15 mouse cellular contexts compared by ENCODE assay signal in the genomic region with DNA sequence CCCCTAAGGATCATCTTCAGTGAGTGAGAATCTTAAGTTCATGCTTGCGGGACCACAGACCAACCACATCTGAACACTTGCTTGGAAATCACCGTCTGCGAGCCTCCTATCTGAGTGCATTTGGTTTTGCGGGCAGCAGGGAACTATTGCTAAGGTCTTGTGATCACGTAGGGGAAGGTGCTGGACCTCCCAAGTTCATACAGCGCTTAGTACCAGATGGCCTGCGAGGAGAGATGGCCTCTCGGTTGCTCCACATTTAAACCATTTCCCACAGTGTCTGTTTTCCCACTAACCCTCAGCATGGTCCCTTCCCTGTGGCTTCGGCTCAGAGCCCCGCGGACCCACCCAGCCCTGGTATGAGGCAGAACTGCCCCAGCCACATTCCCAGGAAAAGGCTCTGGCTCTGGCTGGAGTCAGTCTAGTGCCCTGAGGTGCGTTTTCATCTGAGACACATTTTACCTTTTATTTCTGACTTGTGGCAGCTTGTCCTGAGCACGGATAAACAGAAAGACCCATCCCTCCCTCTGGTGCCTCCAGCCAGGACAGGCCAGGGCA. TPM values are rescaled to one million over a fixed set of nuclear protein-coding genes. Genes with fewer than 3 reads are reported as not detected.
DNase-seq lines count a peak whose midpoint lies in the region; ATAC-seq and TF ChIP-seq lines count a peak whose summit lies in the region.
"Had no signal": no experiment of that assay in that cellular context is flagged by ENCODE, and none has a peak within 500 bp of the region (broad histone marks: within the 10 kb centered on the region; RNA-seq: fewer than 3 reads in every experiment).

No protein-coding gene starts in this region.

- no peaks in the 10 kb centered on the region for H3K27me3 ChIP-seq in kidney, adult 2 months (replicated peaks; ENCODE audit: control insufficient read depth, insufficient read depth, low read length)
- H3K27me3 ChIP-seq in stomach, postnatal 0 days (ENCODE audit: control insufficient read depth, insufficient read depth, low read length): no peaks in the 10 kb centered on the region
- no peaks in the 10 kb centered on the region for H3K27me3 ChIP-seq in thymus, adult 2 months (ENCODE audit: control insufficient read depth, insufficient read depth, low read length)
- H3K27me3 ChIP-seq: heart, embryonic 15.5 days; Patski had no signal

- 69% methylated on average over 13 of the region's 13 CpGs for WGBS in kidney, adult 2 months
- 80% methylated on average over 13 of the region's 13 CpGs for WGBS in lung, adult 2 months
- 60% methylated on average over 13 of the region's 13 CpGs for WGBS in stomach, postnatal 0 days
- WGBS in thymus, adult 2 months: 71% methylated on average over 13 of the region's 13 CpGs

- H3K27ac ChIP-seq in kidney, adult 2 months (ENCODE audit: insufficient read depth, low read depth, low read length): peak overlapping the region; percentile 42; the same call in 1 of the 2 replicates
- peak overlapping the region; percentile 69 for H3K27ac ChIP-seq in stomach, postnatal 0 days (replicated peaks)
- H3K27ac ChIP-seq in thymus, adult 2 months (ENCODE audit: control insufficient read depth, insufficient read depth, low read length): no peak overlapping the region
- H3K27ac ChIP-seq in gastrocnemius, adult 2 months: no peak overlapping the region
- H3K27ac ChIP-seq: heart, embryonic 15.5 days had no signal

- H3K4me1 ChIP-seq in kidney, adult 2 months (ENCODE audit: control insufficient read depth, insufficient read depth, low read length): peaks cover 5% of the 10 kb centered on the region; the same call in 1 of the 2 replicates
- peaks cover 17% of the 10 kb centered on the region for H3K4me1 ChIP-seq in lung, adult 2 months (ENCODE audit: control insufficient read depth, insufficient read depth, low read length)
- H3K4me1 ChIP-seq in stomach, postnatal 0 days (replicated peaks; ENCODE audit: control insufficient read depth, insufficient read depth): no peaks in the 10 kb centered on the region
- H3K4me1 ChIP-seq in thymus, adult 2 months (replicated peaks; ENCODE audit: control insufficient read depth, insufficient read depth, low read length): no peaks in the 10 kb centered on the region

- H3K9ac ChIP-seq in stomach, postnatal 0 days (ENCODE audit: low read length): 0 out of 2 replicates have a peak overlapping the region, but pooled peaks have one; percentile 13
- H3K9ac ChIP-seq: heart, embryonic 15.5 days had no signal

- DNase-seq in kidney, adult 2 months: peak; percentile 52
- DNase-seq in kidney, postnatal 4 days: no peak
- DNase-seq in fibroblast of lung, adult 2 months (ENCODE audit: low read depth): peak; percentile 41
- peak; percentile 69 for DNase-seq in lung, adult 2 months
- peak; percentile 73 for DNase-seq in stomach, postnatal 0 days (ENCODE audit: low spot score)
- DNase-seq in neural tube, embryonic 10.5 days (ENCODE audit: extremely low spot score, low spot score): no peak
- no peak for DNase-seq in thymus, adult 2 months
- DNase-seq in gastrocnemius, adult 2 months: no peak
- DNase-seq: adrenal gland, postnatal 25 days; cerebellum, adult 2 months; retina, postnatal 1 day had no signal

- no peaks in the 10 kb centered on the region for H3K36me3 ChIP-seq in kidney, adult 2 months (ENCODE audit: control insufficient read depth, insufficient read depth, low read length)
- H3K36me3 ChIP-seq in stomach, postnatal 0 days (ENCODE audit: control insufficient read depth, insufficient read depth, low read length): peaks cover 5% of the 10 kb centered on the region; the same call in 1 of the 2 replicates
- no peaks in the 10 kb centered on the region for H3K36me3 ChIP-seq in thymus, adult 2 months (ENCODE audit: control insufficient read depth, insufficient read depth, low read length)

- TF ChIP-seq CTCF in kidney, adult 2 months (conservative IDR thresholded peaks at IDR 0.05; ENCODE audit: insufficient read depth, insufficient read length, low read depth, low read length): no peak
- no peak for TF ChIP-seq CTCF in lung, adult 2 months (IDR thresholded peaks at IDR 0.05; ENCODE audit: insufficient read depth, low read length)
- TF ChIP-seq CTCF in stomach, postnatal 0 days (IDR thresholded peaks at IDR 0.05; ENCODE audit: low read depth): peak; percentile 3; the same call in 1 of the 2 replicates
- no peak for TF ChIP-seq CTCF in thymus, adult 2 months (IDR thresholded peaks at IDR 0.05; ENCODE audit: borderline replicate concordance, control insufficient read depth, extremely low read depth, insufficient read depth, low read length, poor library complexity)
- no peak for TF ChIP-seq CTCF in gastrocnemius, adult 2 months (IDR thresholded peaks at IDR 0.05)

- no peak overlapping the region for H3K4me3 ChIP-seq in kidney, adult 2 months (ENCODE audit: insufficient read depth, low read depth, low read length)
- no peak overlapping the region for H3K4me3 ChIP-seq in lung, adult 2 months (replicated peaks; ENCODE audit: extremely low read depth, low read depth, low read length)
- H3K4me3 ChIP-seq in stomach, postnatal 0 days (ENCODE audit: low read depth, low read length): no peak overlapping the region
- no peak overlapping the region for H3K4me3 ChIP-seq in thymus, adult 2 months (ENCODE audit: control insufficient read depth, insufficient read depth, low read length)
- no peak overlapping the region for H3K4me3 ChIP-seq in gastrocnemius, adult 2 months
- H3K4me3 ChIP-seq: heart, embryonic 15.5 days had no signal

- ATAC-seq in stomach, postnatal 0 days (ENCODE audit: low FRiP score, low TSS enrichment): peak; percentile 73
- ATAC-seq: Patski had no signal

- intact Hi-C loops in gastrocnemius, adult 2 months (cut with DNase I): no loop called here

- H3K9me3 ChIP-seq in stomach, postnatal 0 days (ENCODE audit: control insufficient read depth, low read length): no peaks in the 10 kb centered on the region
- H3K9me3 ChIP-seq: heart, embryonic 15.5 days had no signal

- no peak overlapping the region for H3K4me2 ChIP-seq in stomach, postnatal 0 days (replicated peaks; ENCODE audit: low read depth)
- H3K4me2 ChIP-seq: heart, embryonic 15.5 days; liver, embryonic 11.5 days; midbrain, embryonic 11.5 days had no signal

- TF ChIP-seq POLR2A in kidney, adult 2 months (IDR thresholded peaks at IDR 0.05; ENCODE audit: low read depth, low read length): no peak
- TF ChIP-seq POLR2A in lung, adult 2 months (IDR thresholded peaks at IDR 0.05; ENCODE audit: borderline replicate concordance, extremely low read depth, low read depth, low read length): 0 out of 2 replicates have a peak, but pooled peaks have one; percentile 13
- TF ChIP-seq POLR2A in thymus, adult 2 months (IDR thresholded peaks at IDR 0.05; ENCODE audit: control insufficient read depth, extremely low read depth, insufficient read depth, low read length, poor library complexity): no peak

- no peak for TF ChIP-seq EP300 in stomach, postnatal 0 days (optimal IDR thresholded peaks at IDR 0.05)

RNA-seq across cellular contexts. Expression of gene Vill, which starts 42.3 kb away (rescaled TPM):
- polyA plus RNA-seq in kidney, adult 2 months (2012; rRNA removed): 48.5 and 73.9 TPM in 2 replicates
- polyA plus RNA-seq in lung, adult 2 months (2012; rRNA removed): 15.4 and 20.2 TPM in 2 replicates
- 55.0 and 61.3 TPM in 2 replicates for polyA plus RNA-seq in stomach, postnatal 0 days (2015; fragmentation: Nextera tagmentation; extraction: Ambion mirVana)
- 6.7 and 7.9 TPM in 2 replicates for polyA plus RNA-seq in thymus, adult 2 months (2012; rRNA removed)
- total RNA-seq in gastrocnemius, adult 2 months (2021): under 1 TPM in 1 of 2 experiments, not detected in 1; 0.45 TPM

Comparison
In these comparisons a context has a peak if more than half of its experiments do, and no peak if none do; other contexts are left out.
1. DNase-seq: peak in kidney, adult 2 months (single experiment), fibroblast of lung, adult 2 months (single experiment), lung, adult 2 months (single experiment) and stomach, postnatal 0 days (single experiment); none in kidney, postnatal 4 days (0 of 2), neural tube, embryonic 10.5 days (single experiment), thymus, adult 2 months (single experiment) and gastrocnemius, adult 2 months (single experiment).
2. H3K27ac ChIP-seq: peak in kidney, adult 2 months (single experiment) and stomach, postnatal 0 days (single experiment); none in thymus, adult 2 months (single experiment) and gastrocnemius, adult 2 months (single experiment).